Mouse (Mus musculus) macrophage (primary cell): ENCODE measurements around the gene Dixdc1. TPM values are rescaled to one million over a fixed set of nuclear protein-coding genes. Genes with fewer than 3 reads are reported as not detected.

ENCODE experiments used
- H3K27ac ChIP-seq: fragments of 350-480 bp; formaldehyde crosslinking; 2 replicates; pipeline ENCODE4 v1.9.0; 2021
- H3K36me3 ChIP-seq: fragments of 350-480 bp; formaldehyde crosslinking; 2 replicates; pipeline ENCODE4 v1.9.0; 2021; ENCODE audit errors: inconsistent target
- H3K4me3 ChIP-seq: fragments of 350-480 bp; formaldehyde crosslinking; 2 replicates; pipeline ENCODE4 v1.9.0; 2021; ENCODE audit errors: inconsistent target
- H3K79me2 ChIP-seq: fragments of 350-480 bp; formaldehyde crosslinking; 2 replicates; pipeline ENCODE4 v1.9.0; 2021; ENCODE audit errors: inconsistent target
- WGBS: methylation state at CpG from one replicate; pipeline ENCODE4 v1.1.7; 2026; ENCODE audit warnings: inconsistent platforms; ENCODE audit not compliant: missing documents; 5-methylcytosine and 5-hydroxymethylcytosine counted together
- polyA plus RNA-seq: library from polyadenylated mRNA; stranded (reverse); fragments of 250-400 nt; gene quantifications from 3 replicates; pipeline ENCODE4 v1.2.4, GENCODE M21; 2018; ENCODE audit warnings: inconsistent platforms

Dixdc1 gene
- polyA plus RNA-seq, 1 experiment from 2014 or later = 0.03 TPM

GRCm38 (mm10) chr9:50727171-50727924 lies 12.0 kb downstream of the Dixdc1 start:
- no peaks in the 10 kb centered on the region for H3K36me3 ChIP-seq
- 31% methylated on average over 30 of the region's 30 CpGs for WGBS
- no peaks in the 10 kb centered on the region for H3K79me2 ChIP-seq
- H3K27ac ChIP-seq = no peak overlapping the region
- H3K4me3 ChIP-seq = no peak overlapping the region

- no peaks in the 10 kb centered on the region for H3K36me3 ChIP-seq
- no peaks in the 10 kb centered on the region for H3K79me2 ChIP-seq
- WGBS = 84% methylated on average over 8 of the region's 8 CpGs
- no peak overlapping the region for H3K27ac ChIP-seq
- H3K4me3 ChIP-seq = no peak overlapping the region
Measured at GRCm38 (mm10) chr9:50725921-50726590, 13.3 kb downstream of the Dixdc1 start.

GRCm38 (mm10) chr9:50724661-50725330 lies 14.5 kb downstream of the Dixdc1 start:
- Histone ChIP-seq H3K4me3 (no peak overlapping the region), H3K27ac (no peak overlapping the region), H3K79me2 (no peaks in the 10 kb centered on the region), H3K36me3 (no peaks in the 10 kb centered on the region)
- WGBS = 36% methylated on average over 3 of the region's 3 CpGs

GRCm38 (mm10) chr9:50724147-50724546 lies 15.2 kb downstream of the Dixdc1 start:
- WGBS = 90% methylated on average over 2 of the region's 2 CpGs

GRCm38 (mm10) chr9:50723406-50723805 lies 15.9 kb downstream of the Dixdc1 start:
- H3K79me2 ChIP-seq = no peaks in the 10 kb centered on the region

More at GRCm38 (mm10) chr9:50724147-50724546, 15.2 kb downstream of the Dixdc1 start:
- Histone ChIP-seq H3K36me3 (no peaks in the 10 kb centered on the region), H3K4me3 (no peak overlapping the region), H3K27ac (no peak overlapping the region), H3K79me2 (no peaks in the 10 kb centered on the region)

GRCm38 (mm10) chr9:50722451-50722911 lies 16.8 kb downstream of the Dixdc1 start:
- Histone ChIP-seq H3K36me3 (no peaks in the 10 kb centered on the region), H3K27ac (no peak overlapping the region), H3K79me2 (no peaks in the 10 kb centered on the region), H3K4me3 (no peak overlapping the region)
- WGBS = 80% methylated on average over 8 of the region's 8 CpGs

More at GRCm38 (mm10) chr9:50723406-50723805, 15.9 kb downstream of the Dixdc1 start:
- Histone ChIP-seq H3K36me3 (no peaks in the 10 kb centered on the region), H3K4me3 (no peak overlapping the region), H3K27ac (no peak overlapping the region)
- 81% methylated on average over 7 of the region's 7 CpGs for WGBS

- Histone ChIP-seq H3K79me2 (no peaks in the 10 kb centered on the region), H3K4me3 (no peak overlapping the region), H3K27ac (no peak overlapping the region), H3K36me3 (no peaks in the 10 kb centered on the region)
- 79% methylated on average over 12 of the region's 12 CpGs for WGBS
Measured at GRCm38 (mm10) chr9:50721061-50721460, 18.3 kb downstream of the Dixdc1 start.

GRCm38 (mm10) chr9:50718878-50719277 lies 20.4 kb downstream of the Dixdc1 start:
- Histone ChIP-seq H3K27ac (no peak overlapping the region), H3K4me3 (no peak overlapping the region), H3K36me3 (no peaks in the 10 kb centered on the region), H3K79me2 (no peaks in the 10 kb centered on the region)
- WGBS = 81% methylated on average over 4 of the region's 4 CpGs

GRCm38 (mm10) chr9:50714188-50714587 lies 25.1 kb downstream of the Dixdc1 start:
- 26% methylated on average over 4 of the region's 4 CpGs for WGBS

GRCm38 (mm10) chr9:50711337-50711736 lies 28.0 kb downstream of the Dixdc1 start:
- WGBS = 38% methylated on average over 4 of the region's 4 CpGs
- Histone ChIP-seq H3K36me3 (no peaks in the 10 kb centered on the region), H3K4me3 (no peak overlapping the region), H3K27ac (no peak overlapping the region), H3K79me2 (no peaks in the 10 kb centered on the region)

More at GRCm38 (mm10) chr9:50714188-50714587, 25.1 kb downstream of the Dixdc1 start:
- Histone ChIP-seq H3K79me2 (no peaks in the 10 kb centered on the region), H3K27ac (no peak overlapping the region), H3K36me3 (no peaks in the 10 kb centered on the region), H3K4me3 (no peak overlapping the region)

- no peak overlapping the region for H3K4me3 ChIP-seq
- 44% methylated on average over 1 of the region's 2 CpGs for WGBS
- no peaks in the 10 kb centered on the region for H3K36me3 ChIP-seq
- no peaks in the 10 kb centered on the region for H3K79me2 ChIP-seq
- H3K27ac ChIP-seq = no peak overlapping the region
Measured at GRCm38 (mm10) chr9:50709108-50709507, 30.2 kb downstream of the Dixdc1 start.

- 94% methylated on average over 6 of the region's 6 CpGs for WGBS
- H3K27ac ChIP-seq = no peak overlapping the region
- H3K4me3 ChIP-seq = no peak overlapping the region
- no peaks in the 10 kb centered on the region for H3K79me2 ChIP-seq
- H3K36me3 ChIP-seq = no peaks in the 10 kb centered on the region
Measured at GRCm38 (mm10) chr9:50704907-50705306, 34.4 kb downstream of the Dixdc1 start.

- no peaks in the 10 kb centered on the region for H3K79me2 ChIP-seq
- WGBS = 64% methylated on average over 11 of the region's 11 CpGs
Measured at GRCm38 (mm10) chr9:50700921-50701691, 38.2 kb downstream of the Dixdc1 start.

More at GRCm38 (mm10) chr9:50700921-50701691, 38.2 kb downstream of the Dixdc1 start:
- Histone ChIP-seq H3K36me3 (no peaks in the 10 kb centered on the region), H3K27ac (no peak overlapping the region), H3K4me3 (no peak overlapping the region)
